Mouse (Mus musculus): ENCODE data around the gene Gm9857. TPM values are rescaled to one million over a fixed set of nuclear protein-coding genes. Genes with fewer than 3 reads are reported as not detected.

The Gm9857 gene
- polyA plus RNA-seq, 1 experiment from 2014 or later, result 0.74 TPM

DNA sequence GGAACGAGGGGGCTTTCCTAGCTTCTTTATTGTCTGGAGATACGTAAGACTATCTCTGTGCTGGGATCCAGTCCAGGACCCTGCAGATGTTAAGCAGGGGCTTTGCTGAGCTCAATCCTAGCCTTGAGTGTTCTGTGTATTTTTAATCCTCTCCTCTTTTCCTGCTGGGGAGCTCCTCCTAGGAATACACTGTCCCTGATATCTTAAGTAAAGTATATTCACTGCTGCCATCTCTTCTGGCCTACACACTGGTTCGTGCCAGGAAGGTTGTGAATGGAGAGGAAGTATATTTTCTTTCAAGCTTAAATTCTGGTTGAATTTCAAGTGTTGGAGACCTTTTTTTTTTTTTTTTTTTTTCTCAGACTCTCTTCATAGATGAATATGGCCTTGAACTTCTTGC lies 23.0 kb upstream of the Gm9857 start:
- Histone ChIP-seq H3K4me3 (no peak overlapping the region), H3K27ac (no peak overlapping the region), H3K9ac (no peak overlapping the region), H3K4me2 (replicated peaks) (no peak overlapping the region), H3K36me3 (no peaks in the 10 kb centered on the region), H3K27me3 (no peaks in the 10 kb centered on the region), H3K9me3 (no peaks in the 10 kb centered on the region), H3K4me1 (peaks cover 10% of the 10 kb centered on the region)
- WGBS, result 76% methylated on average over 3 of the region's 3 CpGs
- ATAC-seq (ENCODE audit: low FRiP score, low read depth), result no peak

DNA sequence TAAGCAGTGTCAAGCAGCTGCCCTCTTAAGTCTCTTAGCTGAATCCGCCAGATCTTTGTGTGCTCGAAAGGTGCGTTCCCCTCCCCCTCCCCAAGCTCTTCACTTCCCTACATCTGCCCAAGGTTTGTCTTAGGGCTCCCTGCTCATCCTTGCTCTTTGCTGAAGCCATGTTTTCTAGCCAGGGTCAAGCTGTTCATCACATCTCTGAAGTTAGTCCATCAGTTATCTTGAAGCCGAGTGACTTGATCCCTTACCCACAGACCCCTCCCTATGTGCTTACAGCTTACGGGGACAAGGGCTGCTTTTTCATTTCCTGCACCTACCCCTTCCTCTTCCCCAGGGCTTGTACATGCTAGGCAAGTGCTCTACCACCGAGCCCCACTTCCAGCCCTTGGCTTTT lies 21.4 kb upstream of the Gm9857 start:
- Histone ChIP-seq H3K36me3 (no peaks in the 10 kb centered on the region), H3K4me1 (peaks cover 10% of the 10 kb centered on the region), H3K9ac (no peak overlapping the region), H3K27ac (no peak overlapping the region), H3K4me3 (no peak overlapping the region), H3K9me3 (no peaks in the 10 kb centered on the region), H3K4me2 (replicated peaks) (no peak overlapping the region), H3K27me3 (no peaks in the 10 kb centered on the region)
- WGBS, result 62% methylated on average over 6 of the region's 6 CpGs
- ATAC-seq (ENCODE audit: low FRiP score, low read depth), result no peak

DNA sequence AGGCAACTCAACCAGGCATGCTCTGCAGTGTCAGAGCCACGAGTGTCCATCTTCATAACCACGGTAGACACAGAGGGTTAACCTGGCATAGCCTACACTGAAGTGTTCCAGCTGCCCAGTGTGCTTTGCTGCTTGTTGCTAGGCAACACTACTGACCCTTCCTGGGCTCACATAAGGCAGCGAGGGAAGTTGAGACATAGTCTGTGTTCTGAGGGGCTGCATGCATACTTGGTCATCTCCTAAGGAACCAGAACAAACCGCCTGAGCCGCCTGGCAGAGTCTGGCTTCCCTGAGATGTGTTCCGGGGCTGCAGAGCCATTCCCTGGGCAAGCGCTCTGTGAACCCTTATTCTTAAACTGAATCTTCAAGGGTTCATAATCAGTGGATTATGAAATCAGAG lies 21.0 kb upstream of the Gm9857 start:
- Histone ChIP-seq H3K27me3 (no peaks in the 10 kb centered on the region), H3K4me1 (peaks cover 10% of the 10 kb centered on the region), H3K36me3 (no peaks in the 10 kb centered on the region), H3K4me3 (no peak overlapping the region), H3K27ac (no peak overlapping the region), H3K9me3 (no peaks in the 10 kb centered on the region), H3K9ac (no peak overlapping the region), H3K4me2 (replicated peaks) (no peak overlapping the region)
- 57% methylated on average over 7 of the region's 7 CpGs for WGBS
- no peak for ATAC-seq (ENCODE audit: low FRiP score, low read depth)

- WGBS, result 57% methylated on average over 13 of the region's 13 CpGs
- H3K4me1 ChIP-seq, result peaks cover 10% of the 10 kb centered on the region
- H3K27ac ChIP-seq, result no peak overlapping the region
- H3K9me3 ChIP-seq, result no peaks in the 10 kb centered on the region
- no peaks in the 10 kb centered on the region for H3K36me3 ChIP-seq
- no peak overlapping the region for H3K4me3 ChIP-seq
- H3K9ac ChIP-seq, result no peak overlapping the region
- ATAC-seq (ENCODE audit: low FRiP score, low read depth), result 0 out of 2 replicates have a peak, but pooled peaks have one; percentile 19
- H3K27me3 ChIP-seq, result no peaks in the 10 kb centered on the region
- no peak overlapping the region; the same call in 1 of the 2 replicates for H3K4me2 ChIP-seq (replicated peaks)
Measured at GRCm38 (mm10) chr3:108959680-108960295, 19.5 kb upstream of the Gm9857 start.

GRCm38 (mm10) chr3:108957976-108958375 lies 17.7 kb upstream of the Gm9857 start:
- H3K4me1 ChIP-seq, result peaks cover 10% of the 10 kb centered on the region
- ATAC-seq (ENCODE audit: low FRiP score, low read depth), result no peak
- H3K27me3 ChIP-seq, result no peaks in the 10 kb centered on the region
- no peaks in the 10 kb centered on the region for H3K36me3 ChIP-seq
- H3K4me2 ChIP-seq (replicated peaks), result no peak overlapping the region
- no peaks in the 10 kb centered on the region for H3K9me3 ChIP-seq
- no peak overlapping the region for H3K4me3 ChIP-seq
- H3K27ac ChIP-seq, result no peak overlapping the region
- no peak overlapping the region for H3K9ac ChIP-seq

DNA sequence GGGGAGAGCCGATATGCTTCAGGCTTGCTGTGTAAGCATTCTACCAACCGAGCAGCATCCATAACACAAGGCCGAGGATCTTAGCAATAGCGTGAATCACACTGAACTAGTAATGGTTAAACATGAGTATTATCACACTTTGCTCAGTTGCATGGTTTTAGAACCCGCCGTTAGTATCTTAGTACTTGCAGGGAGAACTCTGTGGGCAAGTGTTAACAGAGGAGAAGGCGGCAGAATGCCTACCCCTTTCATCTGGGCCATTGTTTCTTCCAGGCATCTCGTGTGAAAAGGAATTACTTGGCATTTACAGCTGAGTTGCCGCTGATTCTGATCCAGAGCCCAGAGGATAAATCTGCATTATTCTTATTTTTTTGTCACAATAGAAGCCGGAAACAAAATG lies 751 bp upstream of the Gm9857 start:
- H3K4me1 ChIP-seq, result no peaks in the 10 kb centered on the region
- H3K4me2 ChIP-seq (replicated peaks), result peak overlapping the region; percentile 69; the same call in 1 of the 2 replicates
- H3K36me3 ChIP-seq, result no peaks in the 10 kb centered on the region
- H3K27me3 ChIP-seq, result no peaks in the 10 kb centered on the region
- no peaks in the 10 kb centered on the region for H3K9me3 ChIP-seq
- H3K4me3 ChIP-seq, result no peak overlapping the region
- ATAC-seq (ENCODE audit: low FRiP score, low read depth), result no peak
- no peak overlapping the region for H3K27ac ChIP-seq
- H3K9ac ChIP-seq, result no peak overlapping the region
- 88% methylated on average over 10 of the region's 10 CpGs for WGBS

- Histone ChIP-seq H3K4me3 (peak within 1 kb of the TSS; percentile 41), H3K27ac (no peak within 1 kb of the TSS), H3K36me3 (no peaks in the 10 kb centered on the region), H3K9me3 (no peaks in the 10 kb centered on the region), H3K27me3 (no peaks in the 10 kb centered on the region), H3K4me2 (replicated peaks) (peak within 1 kb of the TSS; percentile 69), H3K9ac (0 out of 2 replicates have a peak within 1 kb of the TSS, but pooled peaks have one; percentile 48), H3K4me1 (no peaks in the 10 kb centered on the region)
- ATAC-seq (ENCODE audit: low FRiP score, low read depth), result no peak
- WGBS, result 77% methylated on average over 5 of the region's 5 CpGs
Measured at GRCm38 (mm10) chr3:108939573-108939972, 672 bp downstream of the Gm9857 start, which contains the start of gene Henmt1. TSS of gene Henmt1 (plus strand) at chr3:108939873.

GRCm38 (mm10) chr3:108938691-108939090 lies 1.6 kb downstream of the Gm9857 start:
- WGBS, result 92% methylated on average over 5 of the region's 5 CpGs

GRCm38 (mm10) chr3:108933557-108933956 lies 6.7 kb downstream of the Gm9857 start:
- Histone ChIP-seq H3K27ac (no peak overlapping the region), H3K4me2 (replicated peaks) (no peak overlapping the region), H3K36me3 (no peaks in the 10 kb centered on the region), H3K4me3 (no peak overlapping the region), H3K27me3 (no peaks in the 10 kb centered on the region), H3K4me1 (no peaks in the 10 kb centered on the region), H3K9ac (no peak overlapping the region), H3K9me3 (no peaks in the 10 kb centered on the region)
- no peak for ATAC-seq (ENCODE audit: low FRiP score, low read depth)
- WGBS, result 92% methylated on average over 6 of the region's 6 CpGs

More at GRCm38 (mm10) chr3:108938691-108939090, 1.6 kb downstream of the Gm9857 start:
- H3K4me2 ChIP-seq (replicated peaks), result no peak overlapping the region
- no peaks in the 10 kb centered on the region for H3K27me3 ChIP-seq
- no peak overlapping the region for H3K27ac ChIP-seq
- no peak for ATAC-seq (ENCODE audit: low FRiP score, low read depth)
- H3K4me3 ChIP-seq, result no peak overlapping the region
- no peaks in the 10 kb centered on the region for H3K36me3 ChIP-seq
- H3K4me1 ChIP-seq, result no peaks in the 10 kb centered on the region
- no peak overlapping the region for H3K9ac ChIP-seq
- no peaks in the 10 kb centered on the region for H3K9me3 ChIP-seq

GRCm38 (mm10) chr3:108926308-108926707 lies 13.9 kb downstream of the Gm9857 start:
- Histone ChIP-seq H3K9ac (no peak overlapping the region), H3K27me3 (no peaks in the 10 kb centered on the region), H3K4me2 (replicated peaks) (no peak overlapping the region), H3K4me3 (no peak overlapping the region), H3K27ac (no peak overlapping the region), H3K4me1 (no peaks in the 10 kb centered on the region), H3K36me3 (no peaks in the 10 kb centered on the region), H3K9me3 (no peaks in the 10 kb centered on the region)
- ATAC-seq (ENCODE audit: low FRiP score, low read depth), result no peak
- 67% methylated on average over 1 of the region's 1 CpGs for WGBS

- no peak for ATAC-seq (ENCODE audit: low FRiP score, low read depth)
- H3K9ac ChIP-seq, result no peak overlapping the region
- H3K27me3 ChIP-seq, result no peaks in the 10 kb centered on the region
- H3K9me3 ChIP-seq, result no peaks in the 10 kb centered on the region
- no peaks in the 10 kb centered on the region for H3K36me3 ChIP-seq
- H3K4me1 ChIP-seq, result no peaks in the 10 kb centered on the region
- H3K4me2 ChIP-seq (replicated peaks), result no peak overlapping the region
- no peak overlapping the region for H3K27ac ChIP-seq
- 78% methylated on average over 4 of the region's 4 CpGs for WGBS
- no peak overlapping the region for H3K4me3 ChIP-seq
Measured at GRCm38 (mm10) chr3:108925677-108926076, 14.6 kb downstream of the Gm9857 start.

DNA sequence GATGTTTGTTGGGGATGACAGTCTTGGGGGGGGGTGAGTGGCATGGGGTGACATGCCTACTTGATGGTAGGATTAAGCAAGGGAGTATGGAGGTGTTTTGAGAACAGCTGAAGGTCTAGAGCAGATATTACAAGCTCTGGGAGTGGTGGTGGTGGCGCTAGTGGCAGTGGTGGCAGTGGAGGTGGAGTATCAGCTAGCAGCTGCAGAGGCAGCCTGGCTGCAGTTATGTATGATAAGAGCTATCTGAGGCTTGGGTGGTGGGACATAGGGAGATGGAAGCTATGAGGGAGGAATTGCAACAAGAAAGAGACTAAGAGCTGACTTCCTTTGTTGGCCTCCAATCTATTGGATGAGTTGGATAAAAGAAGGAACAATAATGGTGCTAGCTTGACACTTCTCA lies 18.4 kb downstream of the Gm9857 start:
- H3K4me3 ChIP-seq, result no peak overlapping the region
- no peak overlapping the region for H3K9ac ChIP-seq
- H3K27me3 ChIP-seq, result no peaks in the 10 kb centered on the region
- WGBS, result 95% methylated on average over 1 of the region's 1 CpGs
- H3K4me2 ChIP-seq (replicated peaks), result no peak overlapping the region
- H3K27ac ChIP-seq, result no peak overlapping the region
- no peaks in the 10 kb centered on the region for H3K4me1 ChIP-seq
- H3K36me3 ChIP-seq, result no peaks in the 10 kb centered on the region
- no peak for ATAC-seq (ENCODE audit: low FRiP score, low read depth)
- H3K9me3 ChIP-seq, result no peaks in the 10 kb centered on the region

DNA sequence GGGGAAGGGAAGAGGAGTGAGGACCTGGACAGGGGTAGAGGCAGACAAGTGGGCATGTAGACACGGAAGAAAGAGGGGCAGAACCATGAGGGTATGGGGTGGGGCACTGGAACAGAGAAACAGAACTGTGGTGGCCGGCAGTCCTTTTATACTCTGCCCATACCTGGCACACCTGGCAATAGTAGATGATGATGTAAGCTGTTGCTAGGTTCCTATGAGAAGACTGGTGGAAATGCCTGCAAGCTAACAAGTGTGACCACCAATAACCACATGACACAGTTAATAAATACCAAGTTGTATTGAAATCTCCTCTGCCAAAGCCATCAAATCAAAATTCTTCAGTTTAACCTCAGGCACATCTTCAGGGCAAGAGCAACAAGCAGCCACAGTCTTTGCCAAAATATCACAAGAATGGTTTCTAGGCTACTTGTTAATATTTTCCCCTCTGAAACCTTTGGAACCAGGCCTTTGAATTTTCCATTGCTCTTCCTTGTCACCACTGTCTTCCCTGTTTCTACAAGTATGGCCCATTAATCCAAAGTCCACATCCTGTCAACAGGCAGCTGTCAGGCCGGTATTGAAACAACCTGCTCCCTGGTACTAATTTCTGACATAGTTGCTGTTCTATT lies 19.7 kb downstream of the Gm9857 start:
- ATAC-seq (ENCODE audit: low FRiP score, low read depth), result no peak
- Histone ChIP-seq H3K4me3 (no peak overlapping the region), H3K27me3 (no peaks in the 10 kb centered on the region), H3K9me3 (no peaks in the 10 kb centered on the region), H3K4me2 (replicated peaks) (no peak overlapping the region), H3K9ac (no peak overlapping the region), H3K36me3 (no peaks in the 10 kb centered on the region), H3K4me1 (no peaks in the 10 kb centered on the region), H3K27ac (no peak overlapping the region)
- 88% methylated on average over 3 of the region's 3 CpGs for whole genome bisulfite sequencing

Measured in limb, embryonic 13.5 days (tissue).